Mouse (Mus musculus): ENCODE data around the gene Clec2l.

Clec2l gene

DNA sequence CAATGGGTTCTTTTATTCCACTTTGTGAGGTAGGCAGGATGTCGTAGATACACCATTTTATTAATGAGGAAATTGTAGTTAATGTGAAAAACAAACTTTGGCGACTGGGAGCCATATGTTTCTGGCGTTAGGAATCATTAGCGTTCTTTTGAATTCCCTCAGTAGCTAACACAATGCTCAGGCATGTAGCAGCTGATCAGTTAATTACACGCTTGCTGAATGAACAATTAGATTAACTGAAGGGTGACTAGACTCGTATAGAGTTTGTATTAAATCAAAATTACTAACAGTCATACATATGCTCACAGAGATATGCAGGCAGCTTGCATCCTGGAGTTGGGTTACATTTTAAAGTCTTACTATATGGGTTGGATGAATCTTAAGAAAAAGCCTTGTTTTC lies 56.4 kb downstream of the Clec2l start:
- DNase-seq (ENCODE audit: low read depth) = no peak

- DNase-seq (ENCODE audit: low read depth) = no peak
These were observed 58.5 kb downstream of the Clec2l start for GRCm38 (mm10) chr6:38721361-38721760.

- no peak for DNase-seq (ENCODE audit: low read depth)
These were observed 62.6 kb downstream of the Clec2l start for GRCm38 (mm10) chr6:38725515-38725914.
